Mouse (Mus musculus) bone marrow macrophage, adult 2 months (primary cell): ENCODE measurements around the gene Plgrkt.

Source experiments
- CTCF ChIP-seq: IDR thresholded peaks from 2 replicates; pipeline ENCODE4 v1.5.1; 2012; ENCODE audit warnings: low read depth, mild to moderate bottlenecking, low read length, moderate library complexity
- POLR2A ChIP-seq: IDR thresholded peaks from 2 replicates; pipeline ENCODE4 v1.6.1; 2012; ENCODE audit warnings: mild to moderate bottlenecking, low read depth, low read length, borderline replicate concordance

GRCm38 (mm10) chr19:29350991-29351390 lies 16.2 kb downstream of the Plgrkt start:
- TF ChIP-seq POLR2A (no peak), CTCF (no peak)
